Mouse (Mus musculus) brain, embryonic 14.5 days (tissue): ENCODE measurements at regions not wholly inside any gene's neighbourhood (a gene's known extent, or its start where the extent isn't known, plus 50 kb on each side); places are given as distances from the start of the nearest gene placed in this dataset.

Source experiments
- CTCF ChIP-seq: fragments of 200-500 bp; IDR thresholded peaks from 2 replicates; pipeline ENCODE4 v1.5.1; 2012; ENCODE audit warnings: inconsistent platforms, mild to moderate bottlenecking, moderate library complexity, borderline replicate concordance; ENCODE audit not compliant: insufficient read depth, insufficient read length; ENCODE audit errors: extremely low read depth
- POLR2A ChIP-seq: fragments of 200-500 bp; IDR thresholded peaks from 2 replicates; pipeline ENCODE4 v1.6.1; 2012; ENCODE audit warnings: mild to moderate bottlenecking, inconsistent platforms, borderline replicate concordance; ENCODE audit not compliant: poor library complexity, insufficient read depth, insufficient read length, severe bottlenecking; ENCODE audit errors: extremely low read depth

GRCm38 (mm10) chr2:117543301-117543782 lies 200.5 kb upstream of the Rasgrp1 start:
- no peak for TF ChIP-seq POLR2A
- TF ChIP-seq CTCF, result 0 out of 2 replicates have a peak, but pooled peaks have one; percentile 4
